Mouse (Mus musculus) lung, adult 2 months (tissue): Measurements from ENCODE around the gene Fbxo21.

Experiments
- CTCF ChIP-seq: fragments of 200-500 bp; IDR thresholded peaks from 2 replicates; pipeline ENCODE4 v1.5.1; 2011; ENCODE audit warnings: mild to moderate bottlenecking, low read length, control low read depth; ENCODE audit not compliant: insufficient read depth
- POLR2A ChIP-seq: fragments of 200-500 bp; IDR thresholded peaks from 2 replicates; pipeline ENCODE4 v1.6.1; 2011; ENCODE audit warnings: low read depth, mild to moderate bottlenecking, control low read depth, low read length, borderline replicate concordance; ENCODE audit errors: extremely low read depth

DNA sequence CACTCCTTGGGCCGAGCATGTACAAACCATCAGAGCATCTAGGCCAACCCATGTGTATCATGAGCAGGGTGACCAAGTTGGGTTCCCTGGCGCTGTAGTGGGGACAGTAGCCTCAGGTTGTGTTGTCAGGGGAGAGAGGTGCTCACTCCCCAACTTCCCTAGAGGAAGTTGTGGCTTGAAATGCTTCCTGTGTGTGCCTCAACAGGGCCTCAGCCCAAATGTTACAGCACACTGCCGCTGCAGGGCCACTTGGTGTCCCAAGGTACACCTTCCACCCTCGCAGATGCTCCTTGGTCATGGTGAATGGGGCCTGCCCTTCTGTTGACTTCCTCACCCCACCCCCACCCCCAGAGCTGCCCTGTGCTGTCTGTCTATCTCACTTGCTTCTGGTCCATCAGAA is 71.9 kb downstream of the Fbxo21 start:
- TF ChIP-seq CTCF (no peak), POLR2A (no peak)
